Mouse (Mus musculus): ENCODE measurements at regions not wholly inside any gene's neighbourhood (a gene's known extent, or its start where the extent isn't known, plus 50 kb on each side); places are given as distances from the start of the nearest gene placed in this dataset.

- no peak for DNase-seq (ENCODE audit: low spot score in 2 of 2)
Observed at GRCm38 (mm10) chr10:125787441-125788060, 178.4 kb upstream of the Lrig3 start.

DNA sequence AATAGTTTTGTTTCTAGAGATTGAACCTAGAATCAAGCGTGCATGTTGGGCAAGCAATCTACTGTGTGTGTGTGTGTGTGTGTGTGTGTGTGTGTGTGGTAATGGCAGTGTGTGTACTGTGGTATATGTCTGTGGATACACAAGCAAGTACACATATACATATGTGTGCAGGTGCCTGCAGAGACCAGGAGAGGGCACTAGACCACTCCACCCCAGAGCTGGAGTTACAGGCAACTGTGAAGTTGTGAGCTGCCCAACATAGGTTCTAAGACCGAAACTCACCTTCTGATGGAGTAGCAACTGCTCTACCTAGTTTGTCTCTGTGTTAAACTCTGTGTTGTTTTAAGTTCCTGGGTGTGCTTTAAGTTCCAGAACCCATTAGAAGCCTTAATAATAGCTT lies 177.7 kb upstream of the Lrig3 start:
- DNase-seq (ENCODE audit: low spot score in 2 of 2), result no peak

DNA sequence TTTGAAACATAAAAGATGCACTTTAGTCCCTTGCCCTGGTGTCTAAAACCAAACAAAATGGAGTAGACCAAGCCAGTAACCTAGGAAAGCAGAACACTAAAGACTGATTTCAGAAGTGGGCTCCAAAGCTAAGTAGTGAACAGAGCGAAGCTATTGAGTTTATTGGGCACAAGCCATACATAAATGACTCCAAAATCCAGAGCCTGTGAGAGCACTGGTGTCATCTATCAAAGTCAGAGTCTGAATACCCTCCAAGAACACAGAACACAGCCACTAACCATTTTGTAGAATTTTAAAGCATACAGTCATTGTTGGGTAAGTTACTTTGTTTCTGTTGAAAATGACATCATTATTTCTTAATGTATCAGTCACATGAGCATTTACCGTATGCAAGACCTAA lies 175.0 kb upstream of the Lrig3 start:
- no peak for DNase-seq (ENCODE audit: low spot score in 2 of 2)

DNA sequence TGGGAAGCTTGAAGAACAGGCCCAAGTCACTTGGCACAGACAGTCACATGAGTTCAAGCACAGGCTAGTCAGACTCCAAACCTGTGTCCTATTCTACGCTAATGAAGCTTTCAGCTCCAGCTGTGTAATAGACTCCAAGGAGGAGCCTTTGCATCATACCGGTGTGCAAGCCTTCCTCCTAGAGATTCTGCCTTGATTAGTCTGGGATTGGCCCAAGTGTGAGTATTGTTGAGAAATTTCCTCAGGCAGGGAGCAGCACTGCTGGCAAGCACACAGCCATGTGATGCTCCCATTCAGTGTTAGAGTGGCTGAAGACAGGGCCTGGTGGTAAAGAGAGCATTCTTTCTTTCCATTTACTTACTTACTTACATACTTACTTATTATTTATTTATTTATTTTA lies 171.5 kb upstream of the Lrig3 start:
- no peak for DNase-seq (ENCODE audit: low spot score in 2 of 2)

DNA sequence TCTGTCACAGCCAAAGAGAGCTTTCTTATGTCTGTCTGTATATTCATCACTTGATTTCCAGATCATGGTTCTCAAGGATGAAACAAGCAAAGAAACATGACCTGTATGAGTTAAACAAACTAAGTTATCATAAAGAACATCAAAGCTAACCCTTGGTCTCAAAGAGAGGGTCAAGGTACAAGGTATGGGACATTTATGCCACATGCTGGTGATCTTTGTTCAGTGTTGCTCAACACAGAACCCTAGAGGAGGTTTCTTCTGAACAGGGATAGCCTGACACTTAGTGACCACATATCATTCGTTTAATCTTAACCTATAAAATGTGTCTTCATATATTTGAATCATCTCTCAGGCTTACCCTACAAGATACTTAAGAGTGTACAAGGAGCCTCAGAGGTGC lies 170.6 kb upstream of the Lrig3 start:
- no peak for DNase-seq (ENCODE audit: low spot score in 2 of 2)

DNA sequence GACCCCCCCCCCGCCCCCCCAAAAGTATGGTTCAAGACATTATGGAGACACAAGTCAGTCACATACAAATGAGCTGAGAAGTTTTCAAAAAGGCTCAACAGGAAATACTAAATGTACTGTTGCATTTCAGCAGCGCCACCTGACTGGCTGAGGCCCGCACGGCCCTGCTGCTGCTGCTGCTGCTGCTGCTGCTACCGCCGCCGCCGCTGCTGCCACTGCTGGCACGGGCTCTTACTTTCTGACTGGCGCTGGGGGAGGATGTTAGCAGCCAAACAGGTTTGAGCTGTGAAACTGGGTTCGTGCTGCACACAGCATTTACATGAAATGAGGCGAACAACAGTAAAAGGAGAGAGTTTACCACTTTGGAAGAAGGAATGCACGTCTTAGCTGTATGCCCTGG lies 167.3 kb upstream of the Lrig3 start:
- no peak for DNase-seq (ENCODE audit: low spot score in 2 of 2)

- no peak for DNase-seq (ENCODE audit: low spot score in 2 of 2)
Observed at GRCm38 (mm10) chr10:125800572-125801114, 165.3 kb upstream of the Lrig3 start.

GRCm38 (mm10) chr10:125801450-125801849 lies 164.5 kb upstream of the Lrig3 start:
- no peak for DNase-seq (ENCODE audit: low spot score in 2 of 2)

DNA sequence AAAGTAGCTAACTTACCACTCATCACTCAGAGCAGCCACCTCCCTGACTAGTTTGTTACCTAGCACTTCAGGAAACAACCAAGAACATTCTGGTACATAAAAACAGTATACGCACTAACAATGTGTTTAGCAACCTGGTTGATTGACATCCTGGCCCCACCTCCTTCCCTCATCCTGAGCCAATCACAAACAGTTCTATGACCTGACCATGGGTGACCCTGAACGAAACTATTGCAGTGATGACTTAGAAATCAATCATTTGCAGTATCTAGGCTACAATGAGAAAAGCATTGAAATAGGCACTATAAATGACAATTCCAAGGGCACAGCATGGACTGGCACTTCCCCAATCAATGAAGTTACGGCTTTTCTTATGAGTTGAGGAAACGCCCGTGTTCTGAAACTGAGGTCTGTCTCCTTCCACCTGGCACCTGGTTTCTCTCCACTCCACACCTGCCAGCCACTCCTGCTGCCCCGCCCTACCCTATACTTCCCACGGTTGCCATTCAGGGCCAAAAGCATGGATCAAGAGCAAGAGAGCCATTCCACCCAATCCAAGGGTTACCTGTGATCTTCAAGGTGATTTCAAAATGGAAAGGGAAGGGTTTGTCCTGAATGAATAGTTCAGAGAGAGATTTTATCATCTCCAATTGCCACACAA lies 162.9 kb upstream of the Lrig3 start:
- no peak for DNase-seq (ENCODE audit: low spot score in 2 of 2)

GRCm38 (mm10) chr10:125809763-125810361 lies 156.1 kb upstream of the Lrig3 start:
- no peak for DNase-seq (ENCODE audit: low spot score in 2 of 2)

GRCm38 (mm10) chr10:125810590-125810989 lies 155.4 kb upstream of the Lrig3 start:
- no peak for DNase-seq (ENCODE audit: low spot score in 2 of 2)

- no peak for DNase-seq (ENCODE audit: low spot score in 2 of 2)
Observed at GRCm38 (mm10) chr10:125814191-125814887, 151.6 kb upstream of the Lrig3 start.

- no peak for DNase-seq (ENCODE audit: low spot score in 2 of 2)
Observed at GRCm38 (mm10) chr10:125832134-125832533, 133.8 kb upstream of the Lrig3 start.

DNA sequence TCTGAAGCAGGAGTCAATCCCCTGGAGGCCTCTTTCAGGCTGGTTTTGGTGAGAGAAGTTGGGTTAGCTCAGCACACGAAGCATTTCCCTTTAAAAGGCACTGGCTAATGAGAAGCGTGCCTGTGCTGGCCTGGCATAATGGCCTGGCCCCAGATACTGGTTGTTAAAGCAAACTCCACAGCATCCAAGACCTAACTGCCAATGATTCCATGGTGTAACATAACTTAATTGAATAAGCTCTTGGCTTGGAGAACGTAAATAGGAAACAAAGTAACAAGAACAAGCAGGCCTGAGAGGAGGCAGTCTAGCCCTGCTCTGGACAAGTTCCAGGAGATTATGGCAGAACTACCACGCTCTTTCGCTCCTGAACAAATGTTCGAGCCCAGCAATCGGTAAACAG lies 133.2 kb upstream of the Lrig3 start:
- DNase-seq (ENCODE audit: low spot score in 2 of 2), result no peak

GRCm38 (mm10) chr10:125833989-125834388 lies 132.0 kb upstream of the Lrig3 start:
- DNase-seq (ENCODE audit: low spot score in 2 of 2), result no peak

- no peak for DNase-seq (ENCODE audit: low spot score in 2 of 2)
Observed at GRCm38 (mm10) chr10:125838982-125839381, 127.0 kb upstream of the Lrig3 start.

- peak; percentile 10 to 28 for DNase-seq (ENCODE audit: low spot score in 2 of 2)
Observed at GRCm38 (mm10) chr10:125839621-125840141, 126.3 kb upstream of the Lrig3 start.

DNA sequence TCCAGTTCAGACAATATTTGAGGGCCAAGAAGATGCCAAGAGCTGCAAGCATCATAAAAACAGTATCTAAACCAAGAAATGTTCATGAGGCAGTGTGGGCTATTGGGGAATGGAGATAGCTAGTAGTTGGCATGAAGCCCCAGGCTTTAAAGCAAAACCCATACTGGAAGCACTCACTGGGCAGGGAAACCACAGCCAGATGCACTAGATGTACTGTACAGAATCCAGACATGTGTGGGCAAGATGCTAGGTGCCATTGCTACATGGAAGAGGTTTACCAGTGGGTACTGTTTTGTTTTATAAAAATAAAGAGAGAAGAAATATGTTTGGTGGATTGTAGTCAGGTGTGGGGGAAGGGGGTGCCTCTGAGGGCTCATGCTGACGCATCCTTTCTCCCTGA lies 125.6 kb upstream of the Lrig3 start:
- DNase-seq (ENCODE audit: low spot score in 2 of 2), result peak in 1 of 2 experiments; percentile 10

DNA sequence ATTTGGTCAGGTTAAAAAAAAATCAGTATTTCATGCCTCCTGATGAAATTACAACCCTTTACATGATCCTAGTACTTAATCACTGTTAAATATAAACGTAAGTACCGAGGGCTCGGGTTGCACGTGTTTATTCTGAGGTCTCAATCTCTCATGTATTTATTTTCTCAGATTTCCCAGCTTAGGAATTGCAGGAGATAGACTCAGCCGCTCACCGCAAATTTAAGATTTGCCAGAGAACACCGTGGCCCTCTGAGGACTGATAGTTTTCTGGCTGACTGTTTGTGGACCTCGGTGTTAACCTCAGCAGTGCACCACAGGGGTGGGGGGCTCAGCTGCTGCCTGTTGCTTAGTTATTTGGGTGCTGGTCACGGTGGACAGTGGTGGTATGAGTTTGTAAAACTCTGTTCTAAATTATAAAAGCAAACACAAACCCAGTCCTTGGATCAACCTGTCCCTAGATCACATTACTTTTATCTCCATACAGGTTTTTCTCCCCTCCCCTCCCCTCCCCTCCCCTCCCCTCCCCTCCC lies 121.6 kb upstream of the Lrig3 start:
- DNase-seq (ENCODE audit: low spot score in 2 of 2), result no peak

DNA sequence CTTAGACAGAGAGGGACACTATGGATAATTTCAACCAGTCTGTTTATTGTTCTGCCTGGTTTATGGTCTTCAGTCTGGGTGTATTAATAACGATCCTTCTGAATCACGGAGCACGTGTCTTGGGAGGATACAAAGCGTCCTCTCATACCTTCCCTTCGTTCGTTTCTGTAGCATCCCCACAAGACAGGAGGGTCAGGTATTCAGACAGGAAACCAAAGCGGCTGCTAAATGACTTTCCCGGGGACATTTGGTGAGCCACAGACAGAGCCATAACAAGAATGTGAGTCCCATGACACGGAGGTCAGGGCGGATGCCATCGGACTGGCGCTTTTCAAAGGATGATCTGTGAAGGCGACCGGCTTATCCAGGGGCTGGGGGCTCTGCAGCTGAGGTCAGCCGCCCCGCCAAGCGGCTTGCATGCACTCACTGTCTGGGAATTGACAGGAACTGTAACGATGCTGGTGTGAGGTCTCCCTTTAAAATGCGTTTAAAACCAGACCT lies 120.9 kb upstream of the Lrig3 start:
- DNase-seq (ENCODE audit: low spot score in 2 of 2), result no peak

DNA sequence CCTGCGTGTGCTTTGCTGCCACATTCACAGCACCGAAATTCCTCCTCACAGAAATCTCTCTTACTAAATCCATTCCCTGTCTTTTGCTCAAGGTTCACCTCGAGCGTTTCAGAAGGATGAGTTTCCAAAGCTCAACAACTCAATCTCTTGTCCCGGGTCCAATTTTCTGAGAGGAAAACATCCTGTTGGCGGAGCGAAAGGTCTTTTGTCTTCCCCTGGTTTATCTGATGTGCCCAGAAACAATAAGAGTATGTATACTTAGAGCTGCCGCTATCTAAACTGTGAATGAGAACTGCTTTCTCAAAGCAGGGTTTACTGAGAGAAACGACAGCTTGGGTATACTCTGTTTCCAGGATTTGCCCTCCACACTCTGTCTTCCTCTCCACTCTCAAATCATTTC lies 115.6 kb upstream of the Lrig3 start:
- DNase-seq (ENCODE audit: low spot score in 2 of 2), result no peak
